ENCODE assay signal across 9 mouse cellular contexts in genomic region chr7:63671904-63672303, GRCm38 (mm10).
DNase-seq lines count a peak whose midpoint lies in the region; ATAC-seq lines count a peak whose summit lies in the region.
"Had no signal": no experiment of that assay in that cellular context is flagged by ENCODE, and none has a peak within 500 bp of the region (broad histone marks: within the 10 kb centered on the region; RNA-seq: fewer than 3 reads in every experiment).

No protein-coding gene starts in this region.

- no peak overlapping the region for H3K27ac ChIP-seq in heart, embryonic 12.5 days (ENCODE audit: poor library complexity, severe bottlenecking)
- H3K27ac ChIP-seq in kidney, embryonic 16.5 days (ENCODE audit: low read length), result no peak overlapping the region
- H3K27ac ChIP-seq in limb, embryonic 15.5 days, result no peak overlapping the region
- peak overlapping the region; percentile 7; the same call in 1 of the 2 replicates for H3K27ac ChIP-seq in neural tube, embryonic 13.5 days (replicated peaks)

- no peaks in the 10 kb centered on the region; the same call in 1 of the 2 replicates for H3K27me3 ChIP-seq in heart, embryonic 12.5 days (replicated peaks)
- H3K27me3 ChIP-seq in kidney, embryonic 16.5 days (ENCODE audit: insufficient read depth, low read length), result no peaks in the 10 kb centered on the region
- no peaks in the 10 kb centered on the region for H3K27me3 ChIP-seq in limb, embryonic 15.5 days
- no peaks in the 10 kb centered on the region for H3K27me3 ChIP-seq in neural tube, embryonic 13.5 days

- peaks cover 4% of the 10 kb centered on the region for H3K4me1 ChIP-seq in heart, embryonic 12.5 days (replicated peaks)
- H3K4me1 ChIP-seq in kidney, embryonic 16.5 days (ENCODE audit: insufficient read depth, low read length), result 0 out of 2 replicates have a peak, but pooled peaks cover 10% of the 10 kb centered on the region
- H3K4me1 ChIP-seq in limb, embryonic 15.5 days, result peaks cover 9% of the 10 kb centered on the region; the same call in 1 of the 2 replicates
- H3K4me1 ChIP-seq in neural tube, embryonic 13.5 days (replicated peaks), result peaks cover 32% of the 10 kb centered on the region

- H3K9ac ChIP-seq in heart, embryonic 12.5 days, result no peak overlapping the region
- H3K9ac ChIP-seq in kidney, embryonic 16.5 days (replicated peaks; ENCODE audit: low read length), result no peak overlapping the region
- H3K9ac ChIP-seq in limb, embryonic 15.5 days, result no peak overlapping the region
- no peak overlapping the region for H3K9ac ChIP-seq in neural tube, embryonic 13.5 days

- H3K9me3 ChIP-seq in heart, embryonic 12.5 days (replicated peaks), result no peaks in the 10 kb centered on the region
- no peaks in the 10 kb centered on the region for H3K9me3 ChIP-seq in kidney, embryonic 16.5 days (ENCODE audit: low read length)
- no peaks in the 10 kb centered on the region for H3K9me3 ChIP-seq in limb, embryonic 15.5 days
- no peaks in the 10 kb centered on the region for H3K9me3 ChIP-seq in neural tube, embryonic 13.5 days

- H3K36me3 ChIP-seq in heart, embryonic 12.5 days, result no peaks in the 10 kb centered on the region
- no peaks in the 10 kb centered on the region for H3K36me3 ChIP-seq in kidney, embryonic 16.5 days (ENCODE audit: insufficient read depth, low read length)
- no peaks in the 10 kb centered on the region for H3K36me3 ChIP-seq in limb, embryonic 15.5 days
- no peaks in the 10 kb centered on the region for H3K36me3 ChIP-seq in neural tube, embryonic 13.5 days

- WGBS in heart, embryonic 12.5 days, result 13% methylated on average over 3 of the region's 3 CpGs
- 24% methylated on average over 3 of the region's 3 CpGs for WGBS in kidney, embryonic 16.5 days
- 16% methylated on average over 3 of the region's 3 CpGs for WGBS in limb, embryonic 15.5 days
- WGBS in neural tube, embryonic 13.5 days, result 22% methylated on average over 3 of the region's 3 CpGs

- H3K4me3 ChIP-seq in heart, embryonic 12.5 days, result no peak overlapping the region
- no peak overlapping the region for H3K4me3 ChIP-seq in kidney, embryonic 16.5 days (ENCODE audit: low read length)
- no peak overlapping the region for H3K4me3 ChIP-seq in limb, embryonic 15.5 days
- H3K4me3 ChIP-seq in neural tube, embryonic 13.5 days, result no peak overlapping the region
- H3K4me3 ChIP-seq: erythroblast, embryonic 14.5 days had no signal

- no peak overlapping the region for H3K4me2 ChIP-seq in heart, embryonic 12.5 days
- H3K4me2 ChIP-seq in kidney, embryonic 16.5 days (replicated peaks; ENCODE audit: low read depth, low read length), result no peak overlapping the region
- H3K4me2 ChIP-seq in limb, embryonic 15.5 days, result no peak overlapping the region
- H3K4me2 ChIP-seq in neural tube, embryonic 13.5 days, result no peak overlapping the region

- DNase-seq in 3T3-L1 (ENCODE audit: low read depth, low spot score) (peak; percentile 76), R1 (ENCODE audit: low read depth, low spot score) (peak; percentile 41)
- DNase-seq in embryo, embryonic 10 days (ENCODE audit: low spot score), result peak; percentile 79
- DNase-seq in thymus, postnatal 36 days, result peak; percentile 5 to 7

- peak; percentile 66 for ATAC-seq in heart, embryonic 12.5 days (ENCODE audit: insufficient number of reproducible peaks, low FRiP score)
- peak; percentile 87 for ATAC-seq in kidney, embryonic 16.5 days (ENCODE audit: low FRiP score, low TSS enrichment)
- ATAC-seq in limb, embryonic 15.5 days (ENCODE audit: insufficient number of reproducible peaks, low FRiP score, low TSS enrichment, low read depth), result peak; percentile 14; the same call in 1 of the 2 replicates
- peak; percentile 60 for ATAC-seq in neural tube, embryonic 13.5 days (ENCODE audit: low read depth)

Comparison
In these comparisons a context has a peak if more than half of its experiments do, and no peak if none do; other contexts are left out.
1. DNase-seq: peak in every context shown above with its lines; median percentile 79 in embryo, embryonic 10 days; 76 in 3T3-L1; 41 in R1; 6 in thymus, postnatal 36 days.
2. ATAC-seq: peak in every context shown above with its lines; median percentile 87 in kidney, embryonic 16.5 days; 66 in heart, embryonic 12.5 days; 60 in neural tube, embryonic 13.5 days; 14 in limb, embryonic 15.5 days.